Mouse (Mus musculus) brain, adult 2 months (tissue): ENCODE results near the gene Nol3.

Experiments
- DNase-seq: peaks from one replicate; pipeline ENCODE4 v3.0.0; 2011; ENCODE audit warnings: low read depth, low spot score

Gene Nol3

DNA sequence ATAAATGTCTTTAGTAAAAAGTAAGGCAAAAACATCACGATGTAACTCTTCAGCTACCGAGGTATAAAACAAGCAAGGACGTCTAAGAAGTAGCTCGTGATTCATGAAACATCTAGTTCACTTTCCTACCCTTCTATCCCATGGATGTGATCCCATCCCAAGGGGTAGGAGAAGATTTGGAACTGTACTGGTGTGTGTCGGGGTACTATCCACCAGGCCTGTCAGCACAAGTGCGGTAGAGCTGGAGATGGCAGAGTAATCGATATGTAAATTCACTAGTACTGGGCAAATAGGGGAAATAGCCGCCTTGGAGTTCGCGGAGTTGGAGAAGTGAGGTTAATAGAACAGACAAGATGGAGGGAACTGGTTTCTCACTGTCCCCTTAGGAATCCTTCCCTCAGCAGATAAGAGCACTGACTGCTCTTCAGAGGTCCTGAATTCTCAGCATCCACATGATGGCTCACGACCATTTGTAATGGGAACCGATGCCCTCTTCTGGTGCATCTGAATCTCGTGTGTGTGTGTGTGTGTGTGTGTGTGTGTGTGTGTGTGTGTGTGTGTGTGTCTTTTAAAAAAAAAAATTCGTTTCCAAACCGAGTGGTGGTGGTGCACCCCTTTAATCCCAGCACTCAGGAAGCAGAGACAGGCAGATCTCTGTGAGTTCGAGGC lies 12.6 kb upstream of the Nol3 start:
- no peak for DNase-seq

DNA sequence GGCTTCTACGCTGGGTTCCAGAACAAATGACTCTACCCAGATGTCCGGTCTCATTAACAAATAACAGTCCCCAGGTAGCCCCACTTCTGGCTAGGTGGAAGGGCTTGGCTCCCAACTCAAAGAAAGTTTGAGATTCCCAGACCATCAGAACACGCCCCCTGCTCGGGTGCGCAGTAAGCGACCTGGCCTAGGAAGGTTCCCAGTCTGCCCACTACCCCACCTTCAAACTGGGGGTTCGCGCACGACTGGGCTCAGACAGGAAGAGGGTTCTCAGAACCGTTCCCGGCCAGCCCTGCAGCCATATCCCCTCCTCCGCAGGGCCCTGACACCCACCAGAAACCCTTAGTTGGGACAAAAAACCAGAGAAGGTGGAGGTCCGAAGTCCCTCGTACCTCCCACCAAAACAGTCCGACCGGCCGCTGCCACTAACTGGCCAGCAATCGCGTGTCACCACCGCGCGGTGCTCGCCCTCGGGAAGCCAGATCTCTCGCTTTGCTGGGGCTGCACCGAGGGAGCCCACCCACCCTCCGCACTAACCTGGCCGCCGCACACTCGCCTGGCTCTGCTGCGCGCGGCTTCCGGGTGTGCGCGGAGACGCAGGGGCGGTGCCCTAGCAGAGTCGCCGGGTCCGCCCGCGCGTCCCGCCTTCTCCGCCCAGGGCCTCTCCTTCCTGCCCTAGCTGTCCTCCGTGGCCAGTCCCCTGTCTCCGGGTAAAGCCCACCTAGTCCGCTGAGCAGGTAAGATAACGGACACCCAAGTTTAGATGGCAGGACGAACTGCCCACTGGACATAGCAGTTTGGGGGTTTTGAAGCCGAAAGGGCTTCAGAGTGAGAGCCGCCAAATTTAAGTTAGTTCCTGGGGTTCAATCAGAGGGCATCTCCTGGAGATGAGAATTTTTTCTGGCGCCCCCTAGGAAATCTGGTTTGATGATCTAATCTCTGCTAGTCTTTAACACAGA lies 11.6 kb upstream of the Nol3 start, which contains the start of the genes Tradd and Fbxl8:
Gene Tradd (minus strand): TSS at position 586 of the 959 bp plus-strand sequence.
Gene Fbxl8 (plus strand): TSS at position 625 of the 959 bp plus-strand sequence.
- DNase-seq: peak; percentile 66

DNA sequence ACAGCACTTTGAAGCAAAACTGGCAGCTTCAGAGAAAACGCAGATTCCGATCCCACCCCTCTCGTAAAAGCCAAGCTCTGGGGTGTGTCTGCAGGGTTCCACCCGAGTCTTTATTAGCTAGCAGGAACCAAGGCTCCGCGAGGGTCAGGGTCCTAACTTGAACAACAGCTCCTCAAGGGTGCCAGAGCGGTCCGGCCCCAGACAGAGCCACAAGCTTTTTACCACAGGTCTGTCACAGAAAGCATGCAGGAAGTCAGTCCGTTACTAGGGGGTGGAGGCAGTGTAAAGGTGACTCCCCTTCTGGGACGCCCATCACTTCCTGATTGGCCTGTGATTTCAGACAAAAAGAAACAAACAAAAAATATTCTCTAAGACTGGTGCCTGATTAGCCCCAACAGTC lies 10.8 kb upstream of the Nol3 start:
- DNase-seq: no peak

DNA sequence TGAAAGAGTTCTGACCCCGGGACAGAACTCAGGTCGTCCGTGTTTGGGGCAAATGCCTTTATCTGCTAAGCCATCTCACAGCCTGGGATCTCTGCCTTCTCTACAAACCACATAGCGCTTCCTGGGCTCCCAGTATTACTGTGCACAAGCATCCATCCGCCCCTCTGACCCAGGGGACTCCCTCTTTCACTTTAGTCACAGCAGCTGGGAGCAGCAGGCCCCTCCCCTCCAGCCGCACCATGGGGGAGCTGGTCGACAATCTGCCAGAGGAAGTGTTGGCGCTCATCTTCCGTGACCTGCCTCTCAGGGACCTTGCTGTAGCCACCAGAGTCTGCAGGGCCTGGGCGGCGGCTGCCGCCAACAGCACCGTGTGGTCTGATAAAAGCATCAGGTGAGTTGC lies 9.2 kb upstream of the Nol3 start:
- DNase-seq: no peak

- DNase-seq: peak; percentile 97
Measured at GRCm38 (mm10) chr8:105268342-105269074, 7.4 kb upstream of the Nol3 start.

GRCm38 (mm10) chr8:105269075-105269458 lies 6.9 kb upstream of the Nol3 start:
- no peak for DNase-seq

- DNase-seq: peak; percentile 78
Measured at GRCm38 (mm10) chr8:105269461-105269947, 6.4 kb upstream of the Nol3 start, which contains the start of gene Hsf4. Hsf4 (plus strand) TSS chr8:105269801.

DNA sequence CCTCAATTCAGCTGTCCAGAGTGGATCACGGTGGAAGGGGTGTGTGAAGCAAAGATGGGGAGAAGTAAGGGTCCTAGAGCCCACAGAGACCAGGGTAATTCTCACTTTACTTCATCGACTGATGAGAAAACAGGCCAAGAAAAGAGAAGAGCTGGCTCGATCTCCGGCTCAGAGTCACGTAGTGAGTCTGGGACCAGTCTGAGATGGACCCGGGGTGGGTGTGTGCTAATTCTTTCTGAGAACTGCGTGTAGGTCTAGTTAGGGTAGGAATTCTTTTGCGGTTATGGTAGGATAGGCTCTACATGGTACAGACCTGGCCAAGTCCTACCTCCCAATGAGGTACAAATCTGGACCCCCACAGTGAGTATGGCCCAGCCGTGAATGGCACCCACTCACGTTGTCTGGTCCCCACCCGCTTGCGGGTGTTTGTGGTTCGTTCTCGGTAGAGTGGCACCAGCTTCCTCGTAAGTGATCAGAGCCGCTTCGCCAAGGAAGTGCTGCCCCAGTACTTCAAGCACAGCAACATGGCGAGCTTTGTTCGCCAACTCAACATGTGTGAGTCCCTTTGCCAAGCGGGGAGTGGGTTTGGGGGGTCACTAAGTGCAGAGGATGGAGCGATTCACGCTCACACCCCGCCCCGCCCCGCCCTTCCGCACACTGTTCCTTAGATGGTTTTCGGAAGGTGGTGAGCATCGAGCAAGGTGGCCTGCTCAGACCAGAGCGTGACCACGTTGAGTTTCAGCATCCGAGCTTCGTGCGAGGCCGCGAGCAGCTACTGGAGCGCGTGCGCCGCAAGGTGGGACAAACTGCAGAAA lies 5.6 kb upstream of the Nol3 start:
- DNase-seq: no peak

DNA sequence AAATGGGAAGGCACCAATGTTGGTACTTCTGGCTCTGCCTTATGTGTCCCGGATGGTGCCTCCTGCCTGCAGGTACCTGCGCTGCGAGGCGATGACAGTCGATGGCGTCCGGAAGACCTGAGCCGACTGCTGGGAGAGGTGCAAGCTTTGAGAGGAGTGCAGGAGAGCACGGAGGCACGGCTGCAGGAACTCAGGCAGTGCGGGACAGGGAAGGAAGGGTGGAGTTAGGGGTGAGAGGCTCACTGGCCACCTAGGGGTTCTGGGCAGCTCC lies 5.1 kb upstream of the Nol3 start:
- no peak for DNase-seq

- DNase-seq: no peak
Measured at GRCm38 (mm10) chr8:105275387-105275786, 553 bp upstream of the Nol3 start.

DNA sequence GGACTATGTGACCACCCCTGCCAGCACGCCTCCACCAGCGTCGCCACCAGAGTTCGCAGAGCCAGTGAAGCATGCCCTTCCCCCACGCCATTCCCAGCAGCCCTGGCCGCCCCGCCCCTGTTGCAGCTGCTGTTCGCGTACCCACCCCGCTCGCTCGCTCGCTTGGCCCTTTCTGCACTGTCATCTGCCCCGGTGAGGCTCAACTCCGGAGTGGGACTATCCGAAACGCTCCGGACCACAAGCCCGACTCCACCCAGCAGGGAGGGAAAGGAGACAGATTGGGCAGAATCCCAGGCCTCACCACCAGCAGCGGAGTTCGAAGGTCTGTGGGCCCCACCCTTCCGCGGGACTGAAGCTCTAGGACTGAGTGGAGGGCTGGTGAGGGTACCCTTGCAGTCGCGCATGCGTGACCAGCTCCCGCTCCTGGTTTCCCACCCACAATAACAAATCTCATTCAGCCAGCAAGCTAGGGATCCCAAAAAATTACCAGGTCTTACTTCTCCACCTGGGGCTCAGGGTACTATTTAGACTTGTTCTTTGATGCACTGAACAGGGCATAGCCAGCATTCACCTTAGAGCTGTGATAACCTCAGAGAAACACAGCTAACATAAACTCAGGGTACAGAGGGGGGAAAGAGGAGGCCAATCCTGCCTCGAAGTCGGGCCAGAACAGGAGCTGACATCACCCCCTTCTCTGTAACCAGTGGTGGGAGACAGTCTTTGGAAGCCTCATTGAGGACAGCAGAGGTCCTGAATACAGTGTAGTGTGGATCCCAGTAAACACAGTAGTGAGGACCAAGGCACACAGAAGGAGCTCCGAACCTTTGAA lies 566 bp downstream of the Nol3 start:
- DNase-seq: peak; percentile 79

DNA sequence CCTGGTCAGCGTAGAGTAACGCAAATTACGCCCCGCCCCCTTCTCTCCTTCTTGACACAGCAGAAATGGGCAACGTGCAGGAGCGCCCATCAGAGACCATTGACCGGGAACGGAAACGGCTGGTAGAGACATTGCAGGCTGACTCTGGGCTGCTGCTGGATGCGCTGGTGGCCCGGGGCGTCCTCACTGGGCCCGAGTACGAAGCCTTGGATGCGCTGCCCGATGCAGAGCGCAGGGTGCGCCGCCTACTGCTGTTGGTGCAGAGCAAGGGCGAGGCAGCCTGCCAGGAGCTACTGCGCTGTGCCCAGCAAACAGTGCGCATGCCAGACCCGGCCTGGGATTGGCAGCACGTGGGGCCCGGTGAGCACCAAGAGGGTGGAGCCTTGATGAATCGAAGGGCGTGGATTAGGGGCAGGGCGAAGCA lies 3.0 kb downstream of the Nol3 start:
- peak; percentile 97 for DNase-seq

DNA sequence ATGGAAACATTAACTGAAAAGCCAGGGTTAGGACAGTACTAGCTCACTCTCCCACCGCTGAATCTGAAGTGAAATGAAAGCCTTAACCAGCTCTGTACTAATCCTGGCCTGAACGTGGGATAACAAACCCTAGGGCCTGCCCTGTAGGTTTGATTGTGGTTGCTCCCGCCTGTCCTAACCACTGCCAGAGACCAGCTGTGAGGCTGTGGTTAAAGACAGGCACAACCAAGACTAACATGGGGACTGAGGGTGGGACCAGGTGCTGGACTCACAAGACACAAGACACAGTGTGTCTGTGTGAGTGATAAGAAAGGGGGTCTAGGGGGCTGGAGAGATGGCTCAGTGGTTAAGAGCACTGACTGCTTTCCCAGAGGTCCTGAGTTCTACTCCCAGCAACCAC lies 4.6 kb downstream of the Nol3 start:
- DNase-seq: no peak

DNA sequence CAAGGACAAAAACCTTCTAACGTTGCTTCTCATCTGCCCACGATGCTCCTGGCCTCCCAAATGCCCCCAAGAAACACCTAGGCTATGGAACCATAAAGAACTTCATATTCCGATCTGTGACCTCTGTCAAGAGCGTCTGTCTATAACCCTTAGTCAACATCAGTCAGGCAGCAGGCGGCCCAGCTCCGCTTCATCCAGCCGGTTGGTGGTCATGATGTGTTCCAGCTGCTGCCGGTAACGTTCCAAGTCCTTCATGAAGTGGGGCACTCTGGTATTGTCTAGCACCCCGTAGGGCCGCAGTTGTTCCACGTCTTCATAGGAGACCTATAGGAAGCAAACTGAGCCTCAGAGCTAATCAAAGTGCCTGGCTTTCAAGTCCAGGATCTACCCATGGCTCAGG lies 5.9 kb downstream of the Nol3 start:
- no peak for DNase-seq

- no peak for DNase-seq
Measured at GRCm38 (mm10) chr8:105282239-105282638, 6.3 kb downstream of the Nol3 start.

GRCm38 (mm10) chr8:105283074-105283473 lies 7.1 kb downstream of the Nol3 start:
- peak; percentile 73 for DNase-seq

DNA sequence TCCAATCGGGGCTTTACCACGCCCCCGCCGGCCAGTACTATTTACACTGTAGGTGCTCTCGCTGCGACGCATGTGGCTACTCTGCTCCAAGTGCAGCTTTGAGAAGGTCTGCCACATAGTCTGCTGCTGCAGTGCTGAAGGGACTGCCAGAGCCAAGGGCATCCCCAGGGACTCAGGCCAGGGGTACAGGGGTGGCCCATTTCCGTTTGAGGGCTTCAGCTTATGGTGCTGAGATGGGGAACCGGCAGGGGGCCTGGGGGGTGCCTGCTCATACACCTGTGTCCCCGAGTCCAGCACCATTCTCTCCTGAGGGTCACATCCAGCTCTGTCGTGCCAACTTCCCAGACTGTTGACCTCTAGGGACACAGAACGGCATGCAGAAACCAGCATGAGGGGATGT lies 9.6 kb downstream of the Nol3 start:
- no peak for DNase-seq

DNA sequence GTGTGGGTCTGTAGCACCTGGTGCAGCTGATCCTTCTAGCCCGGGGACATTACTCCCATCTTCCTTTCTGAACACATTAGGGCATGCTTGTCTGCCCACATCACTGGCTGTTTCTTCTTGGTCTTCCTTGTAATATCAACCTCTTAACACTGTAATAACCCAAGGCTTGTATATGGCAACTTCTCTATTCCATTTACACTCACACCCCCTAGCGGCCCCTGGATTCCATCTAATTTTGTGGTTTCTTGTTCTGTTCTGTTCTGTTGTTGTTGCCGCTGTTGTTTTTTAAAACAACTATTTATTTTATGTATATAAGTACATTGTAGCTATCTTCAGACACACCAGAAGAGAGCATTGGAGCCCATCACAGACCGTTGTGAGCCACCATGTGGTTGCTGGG lies 11.0 kb downstream of the Nol3 start:
- DNase-seq: no peak

GRCm38 (mm10) chr8:105288231-105288630 lies 12.3 kb downstream of the Nol3 start:
- no peak for DNase-seq
